ENCODE assay signal across 20 mouse cellular contexts in genomic region chr11:106581357-106581756, GRCm38 (mm10). TPM values are rescaled to one million over a fixed set of nuclear protein-coding genes. Genes with fewer than 3 reads are reported as not detected.
DNase-seq lines count a peak whose midpoint lies in the region; ATAC-seq and TF ChIP-seq lines count a peak whose summit lies in the region.
"Had no signal": no experiment of that assay in that cellular context is flagged by ENCODE, and none has a peak within 500 bp of the region (broad histone marks: within the 10 kb centered on the region; RNA-seq: fewer than 3 reads in every experiment).

No protein-coding gene starts in this region.

- H3K27ac ChIP-seq in liver, adult 2 months (replicated peaks; ENCODE audit: insufficient read depth, low read depth, low read length): peak overlapping the region; percentile 88
- H3K27ac ChIP-seq: embryonic facial prominence, embryonic 15.5 days; forebrain, embryonic 10.5 days; heart, embryonic 10.5 days; hindbrain, embryonic 14.5 days had no signal

- TF ChIP-seq POLR2A in liver, adult 2 months (IDR thresholded peaks at IDR 0.05; ENCODE audit: extremely low read depth, insufficient read depth, low read length): 0 out of 2 replicates have a peak, but pooled peaks have one; percentile 12

- peak overlapping the region; percentile 81 for H3K9ac ChIP-seq in liver, adult 2 months (ENCODE audit: low read depth, low read length)
- H3K9ac ChIP-seq: embryonic facial prominence, embryonic 15.5 days; hindbrain, embryonic 14.5 days had no signal

- peak; percentile 86 for ATAC-seq in activated CD4-positive, CD25-positive, alpha-beta regulatory T cell, adult 4 months
- ATAC-seq: forebrain, embryonic 14.5 days had no signal

- peaks cover 45% of the 10 kb centered on the region for H3K79me2 ChIP-seq in liver, adult 2 months (ENCODE audit: control insufficient read depth, insufficient read depth, low read length)

- intact Hi-C loops in heart, postnatal 14 days (cut with DNase I): no loop called here

- H3K4me1 ChIP-seq in liver, adult 2 months (ENCODE audit: control insufficient read depth, insufficient read depth, low read length): peaks cover 45% of the 10 kb centered on the region
- H3K4me1 ChIP-seq: forebrain, embryonic 10.5 days had no signal

- no peaks in the 10 kb centered on the region for H3K27me3 ChIP-seq in liver, adult 2 months (ENCODE audit: control insufficient read depth, insufficient read depth, low read length)
- H3K27me3 ChIP-seq: embryonic facial prominence, embryonic 15.5 days had no signal

- TF ChIP-seq CTCF in liver, adult 2 months (IDR thresholded peaks at IDR 0.05; ENCODE audit: low read depth, low read length): no peak

- peak overlapping the region; percentile 54 for H3K4me3 ChIP-seq in liver, adult 2 months (ENCODE audit: insufficient read depth, low read depth, low read length)
- H3K4me3 ChIP-seq: embryonic facial prominence, embryonic 15.5 days; erythroblast, embryonic 14.5 days; forebrain, embryonic 10.5 days; heart, embryonic 10.5 days had no signal

- WGBS in liver, adult 2 months: 38% methylated on average over 10 of the region's 10 CpGs

- peak; percentile 72 for DNase-seq in liver, adult 2 months (ENCODE audit: extremely low read depth, low read depth, low spot score)
- DNase-seq in liver: no peak
- peak; percentile 70 for DNase-seq in CD4-positive helper T cell, adult 2 months (ENCODE audit: low read depth, low spot score)
- DNase-seq in naive thymus-derived CD4-positive, alpha-beta T cell, adult 2 months (ENCODE audit: low read depth): peak; percentile 44
- DNase-seq in frontal cortex, postnatal 25 days (ENCODE audit: low spot score in 2 of 2): no peak
- DNase-seq in heart, postnatal 14 days: no peak
- DNase-seq: adrenal gland, postnatal 10 days; B cell, adult 2 months; cerebellum, adult 2 months; cerebellum, postnatal 10 days; embryo, embryonic 11 days; gastrocnemius, postnatal 36 days; heart, postnatal 10 days had no signal

- no peaks in the 10 kb centered on the region for H3K36me3 ChIP-seq in liver, adult 2 months (ENCODE audit: control insufficient read depth, insufficient read depth, low read length)
- H3K36me3 ChIP-seq: embryonic facial prominence, embryonic 15.5 days; forebrain, embryonic 10.5 days; heart, embryonic 10.5 days had no signal

RNA-seq across cellular contexts. Expression of gene Tex2, which starts 31.9 kb away (rescaled TPM):
- total RNA-seq in liver, adult 2 months (2014; rRNA removed): 60.4 and 63.4 TPM in 2 replicates
- polyA plus RNA-seq in liver, adult 2 months (2012; rRNA removed): 45.3 and 49.7 TPM in 2 replicates
- polyA plus RNA-seq in activated CD4-positive, CD25-positive, alpha-beta regulatory T cell, adult 4 months (2017; shearing (Covaris generic)): 10 to 100 TPM; 25.6 to 32.9 TPM
- total RNA-seq in heart, postnatal 14 days (2021): 10 to 100 TPM; 38.2 to 39.2 TPM

Comparison
In these comparisons a context has a peak if more than half of its experiments do, and no peak if none do; other contexts are left out.
1. DNase-seq: peak in liver, adult 2 months (single experiment), CD4-positive helper T cell, adult 2 months (single experiment) and naive thymus-derived CD4-positive, alpha-beta T cell, adult 2 months (single experiment); none in liver (single experiment), frontal cortex, postnatal 25 days (0 of 2) and heart, postnatal 14 days (0 of 2).